Mouse (Mus musculus) embryo, embryonic 10.5 days (tissue): Measurements from ENCODE around the gene Tnp2.
"Not testable (repeated sequence)": the region's sequence is repeated elsewhere in the genome, so short reads cannot be mapped to it uniquely, and the experiment has no call there.

Source experiments
- DNase-seq: peaks from one replicate; pipeline ENCODE4 v3.0.0-alpha.2; 2015; ENCODE audit warnings: low spot score

The Tnp2 gene

GRCm38 (mm10) chr16:10788271-10788670 is at the start of gene Tnp2:
Gene Tnp2, minus strand, starts transcription at chr16:10788660.
- no peak for DNase-seq

GRCm38 (mm10) chr16:10837903-10838302 is 49.4 kb upstream of the Tnp2 start:
- DNase-seq: no peak

- DNase-seq: no peak
Measured at GRCm38 (mm10) chr16:10837250-10837649, 48.8 kb upstream of the Tnp2 start.

GRCm38 (mm10) chr16:10836388-10836787 is 47.9 kb upstream of the Tnp2 start:
- DNase-seq: no peak

DNA sequence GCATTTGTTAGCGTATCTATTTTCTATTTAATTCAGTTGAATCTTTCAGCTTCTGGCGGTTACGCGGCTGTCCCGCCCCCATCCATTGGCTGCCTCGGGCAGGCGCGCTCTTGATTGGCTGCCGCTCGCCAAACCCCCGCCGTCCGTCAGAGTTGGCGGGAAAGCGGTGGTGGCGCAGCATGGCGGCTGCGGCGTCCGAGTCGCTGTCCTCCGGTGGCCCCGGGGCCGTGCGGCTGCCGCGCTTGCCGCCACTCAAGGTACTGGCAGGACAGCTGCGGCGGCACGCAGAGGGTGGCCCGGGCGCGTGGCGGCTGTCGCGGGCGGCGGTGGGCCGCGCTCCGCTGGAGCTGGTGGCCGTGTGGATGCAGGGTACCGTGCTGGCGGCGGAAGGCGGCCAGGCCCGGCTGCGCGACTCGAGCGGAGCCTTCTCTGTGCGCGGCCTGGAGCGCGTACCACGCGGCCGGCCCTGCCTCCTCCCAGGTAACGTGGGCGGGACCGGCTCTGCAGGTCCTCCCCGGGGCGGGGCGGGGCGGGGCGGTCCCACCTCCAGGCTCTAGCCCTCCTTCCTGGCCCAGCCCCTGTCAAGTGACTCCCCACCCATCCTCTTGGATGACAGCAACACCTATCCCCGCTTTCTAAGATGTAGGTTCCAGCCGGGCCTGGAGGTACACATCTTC is 46.6 kb upstream of the Tnp2 start, which contains the start of gene Rmi2:
Rmi2 (plus strand) TSS at position 149 of the 677 bp plus-strand sequence.
- peak; percentile 93 for DNase-seq

GRCm38 (mm10) chr16:10834542-10834910 is 46.1 kb upstream of the Tnp2 start:
- DNase-seq: no peak

GRCm38 (mm10) chr16:10828461-10828805 is 40.0 kb upstream of the Tnp2 start:
- no peak for DNase-seq

DNA sequence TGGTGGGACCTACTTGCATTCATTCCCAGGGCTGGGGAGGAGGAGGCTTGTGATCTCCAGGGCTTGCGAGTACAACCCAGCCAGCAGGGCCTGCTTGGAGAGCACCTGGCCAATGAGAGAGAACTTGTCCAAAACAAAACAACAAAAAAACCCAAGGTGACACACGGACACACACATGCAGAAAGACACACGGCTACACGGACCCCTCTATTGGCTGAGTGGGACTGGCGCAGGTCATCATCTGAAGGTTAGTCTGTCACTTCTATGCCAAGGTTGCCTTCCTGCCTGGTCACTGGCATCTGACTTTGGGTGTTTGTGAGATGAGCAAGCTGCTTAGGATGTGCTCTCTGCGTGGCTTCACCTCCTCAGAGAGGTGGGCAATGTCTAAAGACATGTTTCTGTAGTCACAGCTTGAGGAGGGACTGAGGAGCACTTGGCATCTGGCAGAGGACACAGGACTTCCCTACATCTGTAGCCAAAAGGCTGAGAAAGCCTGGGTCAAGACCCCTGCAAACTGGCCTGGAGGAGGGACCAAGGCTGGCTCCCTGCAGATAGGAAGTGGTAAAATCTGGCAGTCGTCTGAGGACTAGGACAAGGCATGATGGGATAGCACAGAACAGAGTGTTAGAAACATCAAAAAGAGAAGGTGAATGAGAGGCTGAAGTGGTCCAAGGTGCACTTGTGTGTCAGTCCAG is 39.5 kb upstream of the Tnp2 start:
- DNase-seq: no peak

- no peak for DNase-seq
Measured at GRCm38 (mm10) chr16:10827269-10827668, 38.8 kb upstream of the Tnp2 start.

GRCm38 (mm10) chr16:10825840-10826239 is 37.4 kb upstream of the Tnp2 start:
- DNase-seq: no peak

DNA sequence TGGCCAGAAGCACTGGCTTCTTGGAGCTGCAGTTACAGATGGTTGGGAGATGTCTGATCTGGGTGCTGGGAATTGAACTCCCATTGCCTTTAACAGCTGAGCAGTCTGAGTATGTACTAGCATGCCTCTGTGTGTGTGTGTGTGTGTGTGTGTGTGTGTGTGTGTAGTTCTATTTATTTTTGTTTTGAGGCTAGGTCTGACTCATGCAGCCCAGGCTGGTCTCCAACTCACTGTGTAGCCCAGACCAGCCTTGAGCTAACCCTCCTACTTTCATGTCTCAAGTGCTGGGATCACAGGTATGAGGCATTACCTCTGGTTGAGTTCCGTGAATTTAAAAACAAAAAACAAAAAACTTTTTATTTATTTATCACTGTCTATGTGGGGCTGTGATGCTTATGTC is 36.1 kb upstream of the Tnp2 start:
- no peak for DNase-seq

- DNase-seq: no peak
Measured at GRCm38 (mm10) chr16:10821387-10821786, 32.9 kb upstream of the Tnp2 start.

GRCm38 (mm10) chr16:10819966-10820365 is 31.5 kb upstream of the Tnp2 start:
- no peak for DNase-seq

- no peak for DNase-seq
Measured at GRCm38 (mm10) chr16:10818579-10819135, 30.2 kb upstream of the Tnp2 start.

DNA sequence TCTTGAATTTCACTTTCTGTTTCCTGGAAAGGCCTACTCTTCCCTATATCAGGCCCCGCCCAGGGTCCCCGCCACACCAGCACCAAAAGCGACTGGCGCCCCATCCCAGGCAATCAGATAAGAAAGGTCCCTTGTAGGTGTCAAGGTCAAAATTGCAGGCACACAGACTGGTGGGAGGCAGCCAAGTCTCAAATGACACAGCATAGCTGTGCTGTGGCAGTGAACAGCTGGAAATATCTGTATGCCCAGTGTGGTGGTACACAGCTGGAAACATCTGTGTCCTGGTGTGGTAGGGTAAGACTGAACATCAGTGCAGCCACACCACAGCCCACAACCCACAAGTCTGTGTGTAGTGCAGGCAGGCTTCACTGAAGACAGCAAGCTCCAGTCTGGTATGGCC is 26.4 kb upstream of the Tnp2 start:
- no peak for DNase-seq

- DNase-seq: no peak
Measured at GRCm38 (mm10) chr16:10813726-10814125, 25.3 kb upstream of the Tnp2 start.

GRCm38 (mm10) chr16:10812865-10813371 is 24.5 kb upstream of the Tnp2 start, which contains the start of gene Gm11172:
Gene Gm11172, plus strand, starts transcription at chr16:10812915.
- no peak for DNase-seq

DNA sequence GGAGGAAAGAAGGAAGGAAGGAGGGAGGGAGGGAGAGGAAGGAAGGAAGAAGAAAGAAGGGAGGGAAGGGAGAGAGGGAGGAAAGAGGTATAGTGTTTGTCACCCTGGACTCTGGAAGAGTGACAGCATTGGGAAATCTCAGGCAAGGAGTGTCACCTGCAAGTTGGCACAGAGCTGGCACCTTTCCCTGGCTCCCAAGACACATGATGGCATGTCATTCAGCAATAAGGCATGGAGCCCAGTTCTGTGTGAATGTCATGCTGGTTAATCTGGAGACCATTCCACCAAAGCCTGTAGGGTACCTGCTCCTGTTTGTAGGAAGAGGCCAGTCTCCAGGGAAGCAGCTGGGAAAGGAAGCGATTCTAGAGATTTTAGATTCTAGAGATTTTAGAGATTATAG is 21.9 kb upstream of the Tnp2 start:
- no peak for DNase-seq

- DNase-seq: no peak
Measured at GRCm38 (mm10) chr16:10805789-10806527, 17.5 kb upstream of the Tnp2 start, which contains the start of gene Prm1. Gene Prm1, minus strand, starts transcription at chr16:10805839.

DNA sequence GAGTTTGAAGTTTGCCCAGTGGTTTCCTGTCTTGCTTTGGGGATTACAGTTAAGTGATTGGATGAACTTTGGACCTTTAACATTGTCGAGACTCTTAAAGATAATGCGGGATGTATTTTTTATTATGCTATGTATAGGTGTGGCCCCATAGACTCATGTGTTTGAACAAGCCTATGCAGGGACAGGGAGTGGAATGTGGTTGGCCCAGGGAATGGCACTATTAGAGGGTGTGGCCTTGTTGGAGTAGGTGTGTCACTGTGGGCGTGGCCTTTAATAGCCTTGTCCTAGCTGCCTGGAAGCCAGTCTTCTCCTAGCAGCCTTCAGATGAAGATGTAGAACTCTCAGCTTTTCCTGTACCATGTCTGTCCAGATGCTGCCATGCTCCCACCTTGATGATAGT is 14.0 kb upstream of the Tnp2 start:
- DNase-seq: not testable (repeated sequence)

GRCm38 (mm10) chr16:10796034-10796433 is 7.6 kb upstream of the Tnp2 start, which contains the start of gene Prm2:
Gene Prm2, minus strand, starts transcription at chr16:10796134.
- no peak for DNase-seq

DNA sequence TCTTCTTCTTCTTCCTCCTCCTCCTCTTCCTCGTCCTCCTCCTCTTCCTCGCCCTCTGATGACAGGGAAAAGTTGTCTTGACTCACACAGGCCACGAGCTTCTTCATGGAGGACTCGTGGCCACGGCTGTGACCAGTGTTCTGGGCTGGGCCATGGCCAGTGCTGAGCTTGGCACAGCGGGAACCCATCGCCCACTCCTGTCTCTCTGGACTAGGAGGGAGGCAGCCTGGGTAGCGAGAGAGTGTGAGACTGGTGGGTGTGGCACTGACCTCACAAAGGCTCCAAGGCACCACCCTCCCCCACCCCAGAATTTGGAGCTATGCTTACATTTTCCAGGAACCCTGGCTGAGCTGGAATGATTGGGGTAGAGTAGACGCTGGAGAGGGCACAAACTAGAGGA is 2.2 kb upstream of the Tnp2 start, which contains the start of gene Prm3:
Prm3 (minus strand) TSS at position 213 of the 400 bp plus-strand sequence.
- DNase-seq: no peak
